Mouse (Mus musculus) testis, postnatal 10 days (tissue): ENCODE results near the gene Mark3.
A peak's percentile ranks its signal among the peaks of the same experiment; 100 is the strongest.

Source experiments
- DNase-seq: peaks from one replicate; pipeline ENCODE4 v3.0.0; 2021; ENCODE audit warnings: low spot score

Gene Mark3

DNA sequence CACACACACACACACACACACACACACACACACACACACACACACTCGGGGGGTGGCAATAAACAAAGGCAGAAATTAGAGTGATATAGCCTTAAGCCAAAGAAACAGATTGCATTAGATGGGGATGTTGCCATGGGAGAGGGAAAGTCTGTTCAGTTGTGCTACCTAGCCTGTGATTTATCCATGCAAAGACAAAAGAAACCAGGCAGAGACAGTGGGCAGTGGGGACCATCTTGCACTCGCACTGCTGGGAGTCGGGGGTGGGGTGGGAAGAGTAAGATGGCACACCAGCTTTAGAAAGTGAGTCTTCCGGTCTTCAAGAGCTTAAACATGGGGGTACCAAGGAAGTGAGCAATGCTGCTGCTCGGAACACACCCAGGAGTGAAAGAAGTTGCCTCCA is 14.0 kb upstream of the Mark3 start:
- DNase-seq = no peak

DNA sequence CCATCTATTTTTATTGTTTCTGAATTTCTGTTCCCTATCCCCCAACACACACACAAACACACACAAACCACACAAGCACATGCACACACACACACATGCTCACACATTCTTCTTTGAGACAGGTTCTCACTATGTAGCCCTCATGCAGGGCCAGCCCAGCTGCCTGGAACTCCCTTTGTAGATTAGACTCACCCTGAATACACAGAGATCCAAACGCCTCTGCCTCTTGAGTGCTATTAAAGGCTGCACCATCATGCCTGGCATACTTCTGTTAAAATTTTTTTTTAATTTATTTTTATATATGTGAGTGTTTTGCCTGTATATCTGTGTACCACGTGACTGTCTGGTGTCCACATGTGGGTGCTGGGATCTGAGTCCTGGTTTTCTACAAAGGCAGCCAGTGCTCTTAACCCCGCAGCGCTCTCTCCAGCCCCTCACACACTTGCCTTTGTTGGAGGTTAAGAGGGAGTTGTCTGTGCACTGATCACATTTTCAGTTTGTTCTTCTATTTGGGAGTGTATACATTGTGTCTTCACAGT is 12.0 kb upstream of the Mark3 start:
- DNase-seq = no peak

DNA sequence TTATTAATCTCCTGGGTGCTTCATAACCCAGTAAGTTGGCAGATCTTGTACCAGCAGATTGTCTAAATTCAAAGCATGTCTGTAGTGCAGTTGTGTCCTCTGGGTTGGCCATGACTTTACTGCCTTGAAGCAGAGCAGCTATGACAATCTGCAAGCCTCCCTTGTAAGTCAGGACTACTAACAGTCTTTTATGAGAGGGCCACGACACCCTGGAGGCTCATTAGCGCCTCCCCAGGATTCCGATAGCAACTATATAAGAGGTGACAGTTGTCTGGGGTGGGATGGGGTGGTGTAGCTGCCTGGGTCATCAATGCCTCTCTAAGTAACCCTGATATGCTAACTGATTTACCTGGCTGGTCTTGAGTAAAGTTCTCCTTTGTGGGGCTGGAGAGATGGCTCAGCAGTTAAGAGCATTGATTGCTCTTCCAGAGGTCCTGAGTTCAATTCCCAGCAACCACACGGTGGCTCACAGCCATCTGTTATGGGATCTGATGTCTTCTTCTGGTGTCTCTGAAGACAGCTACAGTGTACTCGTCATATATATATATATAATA is 11.2 kb upstream of the Mark3 start:
- DNase-seq = no peak

DNA sequence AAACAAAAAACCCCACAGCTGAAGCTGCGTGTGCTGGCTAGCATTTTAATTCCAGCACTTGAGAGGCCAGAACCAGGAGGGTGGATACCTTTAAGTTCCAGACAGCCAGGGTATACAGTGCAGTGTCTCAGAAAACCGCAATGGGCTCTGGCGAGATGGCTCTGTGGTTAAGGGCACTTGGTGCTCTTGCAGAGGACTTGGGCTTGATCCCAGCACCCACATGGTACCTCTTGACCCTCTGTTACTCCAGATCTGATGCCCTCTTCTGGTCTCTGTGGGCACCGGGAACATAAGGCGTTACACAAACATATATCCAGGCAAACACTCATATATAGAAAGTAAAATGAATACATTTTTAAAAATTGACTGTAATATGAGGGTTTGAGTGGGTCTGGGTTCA is 9.0 kb upstream of the Mark3 start:
- DNase-seq = no peak

DNA sequence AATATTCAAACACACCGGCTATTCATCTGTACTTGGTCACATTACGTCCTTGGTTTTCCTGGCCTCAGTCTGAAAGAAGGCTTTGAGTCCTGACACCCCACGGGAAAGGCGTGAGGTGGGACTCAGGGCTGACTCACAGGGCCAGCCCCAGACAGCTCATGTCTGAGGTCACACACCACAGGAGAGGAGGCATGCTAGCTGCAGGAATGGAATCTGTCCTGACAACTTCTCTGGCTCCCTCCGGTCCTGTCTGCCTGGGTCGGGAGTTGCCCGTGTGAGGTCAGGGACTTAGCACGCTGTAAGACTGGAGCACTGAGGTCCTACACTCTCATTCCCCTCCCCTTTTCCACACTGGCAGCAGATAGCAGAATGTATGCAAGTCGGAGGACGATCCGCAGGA is 5.5 kb upstream of the Mark3 start:
- DNase-seq = no peak

DNA sequence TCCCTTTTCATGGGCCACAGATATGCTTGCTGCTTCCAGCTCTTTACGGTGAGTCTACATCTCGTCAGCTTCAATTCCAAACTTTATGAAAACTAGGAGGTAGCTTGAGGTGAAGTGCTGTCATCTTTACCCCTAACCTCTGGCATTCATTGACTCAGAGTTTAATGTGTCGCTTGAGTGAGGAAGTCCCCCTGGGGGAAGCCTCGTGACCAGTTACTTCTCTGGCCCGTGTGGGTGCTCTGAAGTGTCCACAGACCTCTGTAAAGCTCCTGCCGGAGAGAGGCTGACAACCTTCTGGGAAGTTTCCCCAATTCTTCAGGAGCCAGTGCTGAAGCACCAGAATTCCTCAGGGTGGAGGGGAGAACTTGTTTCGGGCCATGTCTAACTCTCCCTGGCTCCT is 1.9 kb upstream of the Mark3 start:
- DNase-seq = no peak

DNA sequence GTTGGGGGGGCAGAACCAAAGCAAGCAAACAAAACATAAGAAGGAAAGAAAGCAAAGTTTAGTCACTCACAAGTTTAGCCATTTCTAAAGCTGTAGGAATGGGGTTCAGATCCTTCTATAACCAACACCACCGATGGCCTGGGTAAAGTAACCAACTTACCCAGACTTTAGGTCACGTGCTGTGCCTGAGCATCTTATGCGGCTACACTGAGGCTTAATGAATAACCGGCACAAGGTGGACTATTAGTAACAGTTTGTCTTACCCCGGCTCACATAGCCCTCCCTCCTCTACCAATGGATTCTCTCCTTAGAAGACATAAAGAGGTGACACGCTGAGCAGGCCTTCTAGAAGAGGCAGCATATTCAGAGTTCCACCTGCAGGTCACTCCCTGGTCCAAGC is 1.0 kb upstream of the Mark3 start:
- no peak for DNase-seq

DNA sequence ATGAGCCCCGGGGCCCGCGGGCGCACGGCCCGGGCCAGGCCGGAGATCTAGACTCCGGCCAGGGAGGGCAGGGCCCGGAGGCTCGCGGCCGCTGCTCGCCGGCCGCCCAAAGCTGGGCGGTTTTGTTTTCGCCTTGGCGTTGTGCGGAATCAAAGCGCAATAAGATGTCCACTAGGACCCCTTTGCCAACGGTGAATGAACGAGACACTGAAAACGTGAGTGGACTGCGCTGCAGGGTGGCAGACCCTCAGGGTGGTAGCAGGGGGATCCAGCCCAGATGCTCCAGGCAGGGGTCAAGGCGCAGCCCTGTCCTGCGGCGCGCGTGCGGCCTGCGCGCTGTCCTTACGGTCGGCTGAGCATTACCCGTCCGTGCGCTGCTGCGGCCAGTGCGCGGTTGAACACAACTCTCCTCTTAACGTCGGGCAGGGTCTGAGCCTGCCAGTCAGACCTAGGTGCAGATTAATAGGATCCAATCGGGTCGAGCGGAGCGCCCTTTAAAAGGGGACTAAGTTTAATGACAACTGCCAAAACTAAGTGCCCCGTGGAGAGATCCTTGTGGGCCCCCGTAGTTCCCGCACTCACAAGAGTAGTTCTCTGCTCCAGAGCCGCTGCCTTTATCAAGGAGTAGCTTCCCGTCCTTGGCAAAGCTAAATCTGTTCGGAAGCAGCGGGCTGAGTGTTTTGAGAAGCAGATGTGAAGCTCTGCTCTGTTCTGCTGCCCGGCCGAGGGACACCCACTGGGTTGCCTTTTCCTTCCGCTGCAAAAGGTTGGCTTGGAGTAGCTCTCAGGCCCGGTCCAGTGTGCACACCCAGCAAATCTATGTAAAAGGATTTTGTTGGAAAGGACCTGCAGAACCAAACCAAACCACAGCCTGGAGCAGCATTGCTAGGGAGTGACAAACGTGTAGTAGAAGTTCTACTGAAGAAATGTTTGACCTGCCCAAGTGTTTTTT is 840 bp downstream of the Mark3 start:
- peak; percentile 62 for DNase-seq

DNA sequence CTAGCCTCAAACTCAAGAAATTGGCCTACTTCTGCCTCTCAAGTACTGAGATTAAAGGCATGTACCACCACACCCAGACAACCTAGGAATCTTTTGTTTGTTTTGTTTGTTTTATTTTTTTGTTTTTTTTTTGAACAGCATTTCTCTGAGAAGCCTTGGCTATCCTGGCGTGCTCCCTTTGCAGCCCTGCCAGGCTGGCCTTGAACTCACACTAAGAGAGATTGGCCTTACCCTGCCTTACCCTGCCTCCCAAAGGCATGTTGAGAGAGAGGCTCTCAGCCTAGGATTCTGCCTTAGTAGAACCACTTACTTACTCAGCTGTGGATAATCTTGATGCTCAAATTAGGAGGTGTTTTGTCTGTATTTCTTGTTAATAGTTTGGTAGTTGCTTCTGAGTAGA is 8.7 kb downstream of the Mark3 start:
- no peak for DNase-seq

DNA sequence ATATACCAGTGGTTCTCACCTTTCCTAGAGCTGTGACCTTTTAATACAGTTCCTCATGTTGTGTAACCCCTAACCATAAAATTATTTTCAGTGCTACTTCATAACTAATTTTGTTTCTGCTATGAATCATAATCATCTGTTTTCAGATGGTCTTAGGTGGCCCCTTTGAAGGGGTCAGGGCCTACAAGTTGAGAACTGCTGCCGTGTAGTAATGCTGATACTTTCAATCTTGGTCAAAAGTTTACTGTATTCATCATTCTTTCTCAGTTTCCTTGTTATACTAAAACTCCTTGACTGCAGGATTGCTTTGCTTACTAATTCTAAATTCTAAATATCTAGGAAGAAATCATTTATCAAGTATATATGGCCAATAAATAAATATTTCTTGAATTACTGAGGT is 10.1 kb downstream of the Mark3 start:
- no peak for DNase-seq

DNA sequence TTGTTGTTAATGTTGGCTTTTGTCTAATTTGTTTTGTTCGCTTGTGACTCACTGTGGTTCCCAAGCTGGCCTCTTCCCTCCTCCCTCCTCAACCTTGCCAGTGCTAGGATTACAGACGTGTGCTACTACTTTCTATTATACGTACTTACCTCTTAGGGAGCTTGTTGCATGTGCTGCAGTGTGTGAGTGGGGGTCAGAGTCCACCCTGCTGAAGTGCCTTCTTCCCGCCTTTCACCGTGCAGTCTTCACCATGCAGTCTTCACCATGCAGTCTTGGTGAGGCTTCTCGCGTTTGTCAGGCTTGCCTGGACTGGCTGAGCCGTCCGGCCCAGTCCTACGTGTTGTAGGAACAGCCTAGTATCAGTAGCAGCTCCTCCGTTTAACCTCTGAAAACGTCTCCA is 12.9 kb downstream of the Mark3 start:
- DNase-seq = no peak

DNA sequence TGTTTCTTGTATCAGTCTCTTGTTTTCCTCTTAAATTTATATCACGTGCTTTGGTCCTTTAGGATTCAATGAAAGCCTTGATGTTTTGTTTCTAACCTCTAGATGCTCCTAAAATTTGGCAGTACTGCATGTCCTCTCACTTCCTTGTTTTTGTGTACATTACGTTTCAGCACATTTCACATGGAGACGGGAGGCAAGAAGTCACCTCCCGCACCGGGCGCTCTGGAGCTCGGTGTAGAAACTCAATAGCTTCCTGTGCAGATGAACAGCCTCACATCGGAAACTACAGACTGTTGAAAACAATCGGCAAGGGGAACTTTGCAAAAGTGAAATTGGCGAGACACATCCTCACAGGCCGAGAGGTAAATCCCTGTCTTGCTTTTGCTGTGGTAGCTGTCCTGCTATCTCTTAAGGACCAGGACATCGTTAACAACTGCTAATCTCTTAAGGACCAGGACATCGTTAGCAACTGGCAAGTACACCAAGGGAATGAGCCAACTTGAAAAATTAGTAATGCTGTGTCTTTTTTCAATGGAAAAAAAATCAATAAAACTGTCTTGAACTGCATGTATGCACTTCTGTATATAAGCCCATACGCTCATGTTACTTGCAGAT is 18.2 kb downstream of the Mark3 start:
- no peak for DNase-seq

DNA sequence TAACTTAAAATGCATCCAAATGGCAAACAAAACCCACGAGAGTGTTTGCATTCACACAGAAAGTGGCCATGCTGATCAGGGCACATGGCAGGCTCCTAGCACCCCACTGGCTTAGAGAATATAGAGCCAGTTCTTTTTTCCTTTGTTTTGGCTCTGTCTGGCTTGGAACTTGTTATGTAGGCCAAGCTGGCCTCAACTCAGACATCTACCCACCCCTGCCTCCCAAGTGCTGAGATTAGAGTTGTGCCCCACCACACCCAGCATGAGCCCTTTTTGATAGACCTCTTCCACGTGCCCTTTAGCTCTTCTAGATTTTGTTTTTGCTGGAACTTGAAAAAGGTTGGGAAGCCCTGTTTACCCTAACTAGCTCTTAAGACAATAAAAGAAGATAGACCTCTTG is 19.5 kb downstream of the Mark3 start:
- no peak for DNase-seq

DNA sequence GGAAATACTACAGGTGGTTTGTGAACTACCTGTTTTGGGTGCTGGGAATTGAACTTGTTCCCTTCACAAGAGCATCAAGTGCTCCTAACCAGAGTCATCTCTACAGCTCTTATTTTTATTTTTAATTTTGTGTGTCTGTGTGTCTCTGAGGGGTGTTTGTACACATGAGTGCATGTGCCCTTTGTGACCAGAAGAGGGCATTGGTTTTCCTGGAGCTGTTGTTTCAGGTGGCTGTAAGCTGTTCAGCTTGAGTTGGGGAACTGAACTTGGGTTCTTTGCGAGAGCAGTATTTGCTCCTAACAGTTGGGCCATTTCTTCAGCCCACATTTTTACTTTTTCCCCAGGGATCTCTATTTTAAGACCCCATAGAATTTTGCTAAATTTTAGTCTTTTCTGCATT is 23.0 kb downstream of the Mark3 start:
- DNase-seq = no peak

DNA sequence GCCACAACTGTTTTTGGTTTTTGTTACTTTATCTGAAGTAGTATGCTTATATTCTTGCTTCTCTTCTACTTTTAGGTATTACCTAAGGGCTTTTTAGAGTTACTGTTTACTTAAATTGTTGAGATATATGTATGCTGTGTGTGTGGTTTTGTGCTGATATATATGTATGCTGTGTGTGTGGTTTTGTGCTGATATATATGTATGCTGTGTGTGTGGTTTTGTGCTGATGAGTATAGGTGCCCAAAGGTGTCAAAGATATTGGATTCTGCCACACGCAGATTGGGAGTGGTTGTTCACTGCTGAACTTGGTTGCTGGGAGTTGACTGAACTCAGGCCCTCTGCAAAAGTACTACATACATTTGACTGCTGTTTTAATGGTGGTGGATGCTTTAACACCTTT is 24.6 kb downstream of the Mark3 start:
- no peak for DNase-seq

DNA sequence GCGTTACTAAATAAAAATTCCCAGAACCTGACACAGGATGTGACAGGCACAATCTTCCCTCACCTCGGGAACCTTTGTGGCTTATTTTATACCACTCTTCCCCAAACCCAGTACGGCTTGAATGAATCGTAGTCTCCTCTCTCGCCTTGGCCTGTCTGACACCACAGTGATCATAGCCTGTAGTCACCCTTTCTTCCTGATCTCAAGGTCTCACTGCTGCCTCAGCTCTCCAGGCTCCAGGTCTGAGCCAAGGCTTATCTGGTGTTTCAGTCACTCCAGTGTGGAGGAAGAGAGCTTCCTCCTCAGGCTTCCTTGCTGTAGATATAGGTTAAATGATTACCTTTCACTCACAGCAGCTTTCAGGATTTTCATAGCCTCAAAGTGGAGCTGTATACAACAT is 25.3 kb downstream of the Mark3 start:
- DNase-seq = no peak

DNA sequence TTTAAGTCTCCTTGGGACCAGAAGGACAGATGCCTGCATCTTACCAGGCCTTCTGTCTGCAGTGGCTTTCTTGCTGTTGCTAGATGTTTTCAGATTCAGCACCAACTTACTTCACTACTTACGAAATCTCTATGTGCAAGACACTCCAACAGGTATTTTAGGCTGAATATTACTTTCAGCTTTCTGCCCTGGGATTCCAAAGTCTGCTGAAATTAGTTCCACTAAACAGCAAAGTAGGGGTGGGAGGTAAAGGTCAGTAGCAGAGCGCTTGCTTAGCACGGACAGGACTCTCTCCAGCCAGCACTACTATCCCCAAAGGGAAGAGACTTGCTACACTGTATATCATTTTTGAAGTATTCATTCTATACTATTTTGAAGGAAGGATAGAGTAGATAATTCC is 29.5 kb downstream of the Mark3 start:
- no peak for DNase-seq

DNA sequence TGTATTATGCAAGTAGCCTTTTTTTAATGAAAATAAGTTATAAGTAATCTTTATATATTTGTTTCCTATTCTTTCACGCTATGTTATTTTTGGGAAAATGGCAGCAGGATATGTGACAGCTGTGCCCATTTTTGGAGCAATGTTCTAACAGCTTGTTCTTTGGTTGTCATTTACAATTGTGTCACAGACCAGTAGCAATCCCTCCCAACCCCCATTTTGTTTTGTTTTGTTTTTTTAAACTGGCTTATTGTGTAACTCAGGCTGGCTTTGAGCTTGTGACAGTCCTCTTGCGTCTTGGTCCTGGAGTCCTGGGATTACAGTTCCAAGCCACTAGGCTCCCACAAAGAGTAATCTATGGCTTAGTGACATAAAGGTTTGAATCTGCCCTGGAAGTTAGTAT is 31.3 kb downstream of the Mark3 start:
- DNase-seq = no peak

DNA sequence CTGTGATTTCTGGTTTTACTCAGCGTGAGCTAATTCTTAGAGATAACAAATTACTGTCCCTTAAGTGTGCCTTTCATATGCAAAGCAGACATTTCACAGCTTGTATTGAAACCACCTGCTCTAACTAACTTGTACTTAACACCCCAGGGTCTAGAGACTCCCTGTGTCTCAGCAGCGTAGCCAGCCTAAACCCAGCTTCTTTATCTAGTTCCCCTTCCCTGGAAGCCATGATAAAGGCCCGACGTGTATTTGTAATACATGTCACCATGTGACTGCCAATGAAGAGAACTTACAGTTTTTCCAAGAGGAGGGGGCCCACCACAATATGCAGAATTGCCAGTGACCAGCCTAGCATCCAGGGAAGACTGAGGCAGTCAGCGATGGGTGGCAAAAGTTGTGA is 33.7 kb downstream of the Mark3 start:
- DNase-seq = no peak

DNA sequence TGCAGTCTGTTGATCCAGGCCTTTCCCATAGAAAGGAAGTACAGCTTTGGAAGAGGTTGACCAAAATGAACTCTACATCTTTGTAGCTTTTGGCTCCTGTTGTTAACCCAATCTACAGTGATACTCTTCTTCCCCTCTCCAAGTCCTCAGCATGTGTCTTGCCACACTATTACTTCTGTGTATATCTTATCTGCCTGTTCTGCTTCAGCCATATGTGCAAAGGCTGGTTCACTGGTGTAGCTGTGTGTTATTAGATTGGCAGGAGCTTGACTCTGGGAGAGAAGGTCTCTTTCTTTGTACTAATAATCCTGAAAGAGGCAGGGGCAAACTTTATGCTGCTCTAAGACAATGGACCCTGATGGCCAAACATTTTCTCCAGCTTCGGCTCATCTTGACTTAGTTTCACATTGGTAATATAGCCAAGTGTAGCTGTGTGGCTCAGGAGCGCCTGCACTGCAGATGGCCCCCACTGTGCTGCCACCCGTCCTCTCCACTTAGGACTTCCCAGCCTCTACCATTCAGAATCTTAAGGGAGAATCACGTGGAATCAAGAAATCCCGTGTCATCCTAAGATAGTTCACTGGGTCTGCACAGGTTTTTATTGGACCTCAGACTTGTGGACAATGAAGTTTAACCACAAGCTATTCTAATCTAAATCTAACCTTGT is 40.3 kb downstream of the Mark3 start:
- no peak for DNase-seq

DNA sequence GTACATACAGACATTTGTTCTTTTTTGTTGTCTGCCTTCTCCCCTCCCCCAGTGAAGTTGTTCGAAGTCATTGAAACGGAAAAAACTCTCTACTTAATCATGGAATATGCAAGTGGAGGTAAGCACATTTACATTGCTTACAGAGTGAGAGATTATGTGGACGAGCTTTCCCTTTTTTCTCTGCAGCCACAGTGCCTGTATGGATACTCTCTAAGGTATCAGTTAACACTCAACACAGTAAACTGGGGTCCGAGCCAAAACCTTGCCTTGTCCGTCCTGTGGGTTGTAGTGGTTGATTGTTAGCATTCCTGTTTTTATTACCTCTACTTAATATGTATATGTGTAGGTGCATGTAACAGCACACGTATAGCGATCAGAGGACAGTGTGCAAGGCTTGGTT is 43.9 kb downstream of the Mark3 start:
- no peak for DNase-seq

DNA sequence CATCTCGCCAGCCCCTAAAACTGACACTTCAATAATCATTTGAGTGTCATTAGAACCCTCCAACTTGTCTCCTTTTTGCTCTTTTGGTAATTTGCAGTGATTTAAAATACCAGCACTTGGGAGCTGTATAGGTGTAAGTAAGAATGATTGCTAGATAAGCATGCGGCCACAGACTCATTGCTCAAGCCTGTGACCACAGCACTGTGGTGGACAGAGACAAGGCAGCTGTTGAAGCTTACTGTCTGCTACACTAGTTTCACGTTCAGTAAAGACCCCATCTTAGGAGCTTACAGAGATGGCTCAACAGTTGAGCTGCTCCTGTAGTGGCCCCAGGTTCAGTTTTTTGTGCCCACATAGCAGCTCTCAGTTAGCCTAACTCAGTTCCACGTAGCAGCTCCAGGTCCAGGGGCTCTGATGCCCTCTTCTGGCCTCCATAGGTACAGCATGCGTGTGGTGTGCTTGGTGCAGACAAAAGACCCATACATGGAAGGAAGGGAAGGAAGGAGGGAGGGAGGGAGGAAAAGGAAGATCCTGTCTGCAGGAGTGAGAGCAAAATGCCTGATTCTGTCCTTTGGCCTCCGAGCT is 73.8 kb downstream of the Mark3 start:
- DNase-seq = peak; percentile 73
